Mouse (Mus musculus): ENCODE results near the gene Vps45. TPM values are rescaled to one million over a fixed set of nuclear protein-coding genes. Genes with fewer than 3 reads are reported as not detected.
"Not testable (repeated sequence)": the region's sequence is repeated elsewhere in the genome, so short reads cannot be mapped to it uniquely, and the experiment has no call there.

Gene Vps45
- total RNA-seq, 2 experiments from 2014 or later = 43.7 to 45.6 TPM

- no peak for DNase-seq (ENCODE audit: low spot score in 2 of 2)
Measured at GRCm38 (mm10) chr3:96081006-96081405, 22.7 kb upstream of the Vps45 start.

DNA sequence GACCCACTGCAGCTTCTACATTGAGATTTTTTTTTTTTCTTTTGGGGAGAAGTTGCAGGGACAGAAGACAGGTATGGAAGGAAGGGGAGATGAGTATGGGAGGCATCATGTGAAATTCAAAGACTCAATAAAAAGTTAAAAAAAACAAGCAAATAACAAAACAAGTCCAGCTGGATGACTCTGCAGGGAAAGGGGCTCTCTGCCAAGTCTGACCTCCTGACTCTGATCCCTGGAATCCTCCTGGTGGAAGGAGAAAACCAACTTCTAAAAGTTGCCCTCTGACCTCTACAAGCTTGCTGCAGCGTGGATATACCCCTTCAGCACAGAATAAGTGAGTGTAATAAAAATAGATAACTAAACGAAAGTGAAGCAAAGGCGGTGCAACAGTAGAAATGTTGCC, 20.4 kb upstream of the Vps45 start:
- no peak for DNase-seq (ENCODE audit: low spot score in 2 of 2)

GRCm38 (mm10) chr3:96078066-96078465, 19.8 kb upstream of the Vps45 start:
- DNase-seq (ENCODE audit: low spot score in 2 of 2) = no peak

DNA sequence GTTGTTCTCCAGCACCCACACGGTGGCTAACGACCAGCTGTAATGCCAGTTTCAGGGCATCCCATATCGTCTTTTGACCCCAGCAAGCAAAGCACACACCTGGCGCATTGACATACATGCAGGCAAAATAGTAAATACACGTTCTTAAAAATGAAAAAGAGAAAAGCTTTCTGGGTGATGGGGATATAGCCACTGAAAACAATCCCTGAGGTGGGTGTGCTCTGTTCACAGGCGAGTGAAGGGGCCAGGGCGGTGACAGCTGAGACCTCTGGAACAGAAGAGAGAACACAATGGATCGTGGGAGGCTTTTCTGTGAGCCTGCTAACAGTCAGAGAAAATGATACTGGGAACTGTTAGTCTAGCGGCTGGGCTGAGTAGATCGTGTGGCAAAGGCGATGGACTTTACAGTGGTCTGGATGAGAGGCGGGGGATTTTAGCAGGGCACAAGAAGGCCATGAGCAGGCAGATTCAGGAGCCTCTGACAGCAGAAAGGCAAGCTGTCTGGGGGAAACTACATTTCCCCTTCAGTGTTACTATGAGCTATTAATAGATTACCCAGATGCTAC, 14.7 kb upstream of the Vps45 start:
- DNase-seq (ENCODE audit: low spot score in 2 of 2) = peak in 1 of 2 experiments; percentile 42

DNA sequence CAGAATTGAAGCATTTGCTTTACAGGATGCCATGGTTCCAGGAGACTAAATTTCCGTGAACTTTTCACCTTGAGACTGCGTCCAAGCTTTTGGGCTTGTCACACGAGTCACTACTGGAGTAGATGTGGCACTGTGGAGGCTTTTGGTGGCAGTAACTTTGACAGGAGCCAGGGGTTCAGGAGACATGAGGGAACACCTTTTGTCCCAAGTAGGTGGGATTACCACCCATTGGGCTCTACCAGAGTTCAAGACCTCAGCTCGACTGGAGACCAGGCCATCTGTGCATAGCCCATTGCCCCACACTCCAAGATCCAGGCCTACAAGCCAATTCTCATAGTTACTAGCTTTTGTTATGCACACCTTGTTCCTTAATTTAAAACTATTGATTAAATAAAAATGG, 12.0 kb upstream of the Vps45 start:
- no peak for DNase-seq (ENCODE audit: low spot score in 2 of 2)

- no peak for DNase-seq (ENCODE audit: low spot score in 2 of 2)
Measured at GRCm38 (mm10) chr3:96069542-96069941, 11.3 kb upstream of the Vps45 start.

GRCm38 (mm10) chr3:96069046-96069445, 10.8 kb upstream of the Vps45 start:
- no peak for DNase-seq (ENCODE audit: low spot score in 2 of 2)

- no peak for DNase-seq (ENCODE audit: low spot score in 2 of 2)
Measured at GRCm38 (mm10) chr3:96066741-96067140, 8.5 kb upstream of the Vps45 start.

- peak; percentile 65 to 93 for DNase-seq (ENCODE audit: low spot score in 2 of 2)
Measured at GRCm38 (mm10) chr3:96065754-96066375, 7.6 kb upstream of the Vps45 start.

- DNase-seq (ENCODE audit: low spot score in 2 of 2) = no peak
Measured at GRCm38 (mm10) chr3:96065147-96065546, 6.9 kb upstream of the Vps45 start.

- no peak for DNase-seq (ENCODE audit: low spot score in 2 of 2)
Measured at GRCm38 (mm10) chr3:96064217-96064616, 6.0 kb upstream of the Vps45 start.

- no peak for DNase-seq (ENCODE audit: low spot score in 2 of 2)
Measured at GRCm38 (mm10) chr3:96063299-96063698, 5.0 kb upstream of the Vps45 start.

GRCm38 (mm10) chr3:96060146-96060545, 1.9 kb upstream of the Vps45 start:
- DNase-seq (ENCODE audit: low spot score in 2 of 2) = no peak

GRCm38 (mm10) chr3:96057747-96058204, 490 bp downstream of the Vps45 start:
- DNase-seq (ENCODE audit: low spot score in 2 of 2) = peak; percentile 84 to 94

GRCm38 (mm10) chr3:96056031-96056430, 2.2 kb downstream of the Vps45 start:
- no peak for DNase-seq (ENCODE audit: low spot score in 2 of 2)

DNA sequence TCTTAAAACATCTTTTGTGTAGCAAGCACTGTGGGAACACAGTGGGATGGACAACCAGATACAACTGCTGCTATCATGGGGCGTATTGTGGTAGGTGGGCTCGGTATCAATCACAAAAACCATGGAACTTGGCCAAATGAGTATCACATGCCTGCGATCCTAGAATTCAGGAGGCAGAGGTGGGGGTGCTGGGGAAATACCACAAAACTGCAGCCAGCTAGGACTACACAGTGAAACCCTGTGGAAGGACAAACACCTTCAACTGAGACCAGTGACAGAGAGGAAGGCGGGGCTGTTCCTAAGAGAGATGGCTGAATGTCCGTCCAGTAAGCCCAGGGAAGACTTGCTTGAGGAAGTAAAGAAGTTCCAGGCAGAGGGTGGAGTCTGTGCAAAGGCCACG, 3.0 kb downstream of the Vps45 start:
- DNase-seq (ENCODE audit: low spot score in 2 of 2) = no peak

GRCm38 (mm10) chr3:96051839-96052238, 6.4 kb downstream of the Vps45 start:
- peak in 1 of 2 experiments; percentile 62 for DNase-seq (ENCODE audit: low spot score in 2 of 2)

- DNase-seq (ENCODE audit: low spot score in 2 of 2) = no peak
Measured at GRCm38 (mm10) chr3:96051186-96051585, 7.1 kb downstream of the Vps45 start.

DNA sequence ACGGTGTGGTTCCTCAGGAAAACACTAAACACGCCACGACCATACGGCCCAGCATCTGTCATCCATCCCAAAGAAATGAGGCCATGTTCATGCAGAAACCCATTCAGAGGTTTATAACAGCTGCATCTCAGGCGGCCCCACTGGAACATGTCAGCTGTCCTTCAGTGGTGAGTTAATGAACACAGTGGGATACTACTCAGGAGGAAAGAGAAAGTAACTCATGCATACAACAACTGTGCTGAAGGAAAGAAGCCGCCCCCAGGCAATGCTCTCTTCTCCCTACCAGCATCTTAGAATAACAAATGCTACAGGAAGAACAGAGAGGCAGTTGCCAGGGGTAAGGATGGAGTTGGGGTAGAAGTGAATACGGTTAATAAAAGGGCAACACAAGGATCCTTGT, 7.5 kb downstream of the Vps45 start:
- DNase-seq (ENCODE audit: low spot score in 2 of 2) = no peak

DNA sequence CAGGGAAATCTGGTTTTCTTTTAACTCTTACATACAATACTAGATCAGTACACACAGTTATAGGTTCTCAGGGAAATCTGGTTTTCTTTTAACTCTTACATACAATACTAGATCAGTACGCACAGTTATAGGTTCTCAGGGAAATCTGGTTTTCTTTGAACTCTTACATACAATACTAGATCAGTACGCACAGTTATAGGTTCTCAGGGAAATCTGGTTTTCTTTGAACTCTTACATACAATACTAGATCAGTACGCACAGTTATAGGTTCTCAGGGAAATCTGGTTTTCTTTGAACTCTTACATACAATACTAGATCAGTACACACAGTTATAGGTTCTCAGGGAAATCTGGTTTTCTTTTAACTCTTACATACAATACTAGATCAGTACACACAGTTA, 13.7 kb downstream of the Vps45 start:
- DNase-seq (ENCODE audit: low spot score in 2 of 2) = not testable (repeated sequence)

- no peak for DNase-seq (ENCODE audit: low spot score in 2 of 2)
Measured at GRCm38 (mm10) chr3:96043104-96043503, 15.2 kb downstream of the Vps45 start.

DNA sequence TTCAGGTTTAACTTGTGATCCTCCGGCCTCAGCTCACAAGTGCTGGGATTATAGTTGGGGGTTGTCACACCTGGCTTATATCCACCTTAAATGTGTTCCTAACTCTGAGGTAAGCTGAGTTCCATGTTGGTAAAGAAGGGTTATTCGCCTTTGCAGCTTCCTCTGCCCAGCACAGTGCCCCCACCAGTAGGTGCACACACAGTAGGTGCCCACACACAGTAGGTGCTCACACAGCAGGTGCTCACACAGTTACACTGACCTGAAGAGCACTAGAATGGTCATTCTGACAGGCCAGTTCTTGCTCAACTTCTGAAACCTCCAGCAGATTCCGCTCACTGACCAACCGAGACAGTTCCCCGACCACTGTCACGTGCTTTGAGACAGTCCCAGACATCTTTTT, 17.2 kb downstream of the Vps45 start:
- DNase-seq (ENCODE audit: low spot score in 2 of 2) = no peak

DNA sequence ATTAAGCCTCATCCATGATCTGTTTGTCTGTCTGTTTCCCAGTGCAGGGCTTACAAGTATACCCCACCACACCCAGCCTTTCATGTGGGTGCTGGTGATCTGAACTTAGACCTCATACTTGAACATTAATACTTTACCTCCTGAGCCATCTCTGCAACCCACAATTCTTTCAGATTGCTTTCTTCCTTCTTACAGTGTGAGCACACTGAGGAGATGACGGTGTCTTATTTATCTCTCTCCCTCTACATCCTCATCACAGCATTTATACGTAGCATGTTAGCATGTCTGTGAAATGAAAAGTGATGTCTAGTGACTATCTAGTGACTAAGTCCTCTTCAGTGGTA, 17.6 kb downstream of the Vps45 start:
- no peak for DNase-seq (ENCODE audit: low spot score in 2 of 2)
